Mouse (Mus musculus) midbrain, embryonic 13.5 days (tissue): Measurements from ENCODE around the gene Adprh. TPM values are rescaled to one million over a fixed set of nuclear protein-coding genes. Genes with fewer than 3 reads are reported as not detected.
A peak's percentile ranks its signal among the peaks of the same experiment; 100 is the strongest.

Experiments used
- ATAC-seq: fragments of 200-750 bp; cut with Nextera tagmentation; 2 replicates; pipeline ENCODE4 v1.8.0; 2017; ENCODE audit warnings: mild to moderate bottlenecking, moderate TSS enrichment, moderate library complexity
- H3K27ac ChIP-seq: fragments of 300-500 bp; sonication (generic); 2 replicates; pipeline ENCODE4 v1.5.1; 2015; ENCODE audit warnings: inconsistent platforms, mild to moderate bottlenecking, moderate library complexity
- H3K27me3 ChIP-seq: fragments of 300-500 bp; sonication (generic); 2 replicates; pipeline ENCODE4 v1.6.1; 2015; ENCODE audit warnings: mild to moderate bottlenecking, inconsistent platforms
- H3K36me3 ChIP-seq: fragments of 300-500 bp; sonication (generic); 2 replicates; pipeline ENCODE4 v1.6.1; 2015; ENCODE audit warnings: mild to moderate bottlenecking, inconsistent platforms
- H3K4me1 ChIP-seq: fragments of 300-500 bp; sonication (generic); replicated peaks from 2 replicates; pipeline ENCODE4 v1.6.1; 2015; ENCODE audit warnings: inconsistent platforms
- H3K4me2 ChIP-seq: fragments of 300-500 bp; sonication (generic); replicated peaks from 2 replicates; pipeline ENCODE4 v1.6.1; 2015; ENCODE audit warnings: moderate library complexity, mild to moderate bottlenecking, inconsistent platforms
- H3K4me3 ChIP-seq: fragments of 300-500 bp; sonication (generic); replicated peaks from 2 replicates; pipeline ENCODE4 v1.5.1; 2015; ENCODE audit warnings: mild to moderate bottlenecking, inconsistent platforms
- H3K9ac ChIP-seq: fragments of 300-500 bp; sonication (generic); replicated peaks from 2 replicates; pipeline ENCODE4 v1.6.1; 2015; ENCODE audit warnings: mild to moderate bottlenecking, inconsistent platforms
- H3K9me3 ChIP-seq: fragments of 300-500 bp; sonication (generic); 2 replicates; pipeline ENCODE4 v1.6.1; 2016; ENCODE audit warnings: mild to moderate bottlenecking, inconsistent platforms
- WGBS: fragments of 180-500 bp; shearing (Covaris S2); methylation state at CpG from one replicate; pipeline ENCODE4 v1.1.7; 2015; 5-methylcytosine and 5-hydroxymethylcytosine counted together
- polyA plus RNA-seq: library from polyadenylated mRNA; unstranded; fragments of >200 nt; fragmentation: Nextera tagmentation; extraction: Ambion mirVana; gene quantifications from 2 replicates; pipeline ENCODE4 v1.2.1, GENCODE M21; 2015

Adprh gene
- polyA plus RNA-seq, 1 experiment from 2014 or later: 156 TPM

- Histone ChIP-seq H3K36me3 (no peaks in the 10 kb centered on the region), H3K4me3 (no peak overlapping the region), H3K4me2 (no peak overlapping the region), H3K9me3 (no peaks in the 10 kb centered on the region), H3K9ac (no peak overlapping the region), H3K27ac (no peak overlapping the region), H3K4me1 (no peaks in the 10 kb centered on the region), H3K27me3 (no peaks in the 10 kb centered on the region)
- ATAC-seq: no peak
- WGBS: 87% methylated on average over 7 of the region's 7 CpGs
Measured at GRCm38 (mm10) chr16:38462161-38462560, 9.7 kb upstream of the Adprh start.

- H3K9me3 ChIP-seq: no peaks in the 10 kb centered on the region
- H3K36me3 ChIP-seq: no peaks in the 10 kb centered on the region
- no peak for ATAC-seq
- no peak overlapping the region for H3K27ac ChIP-seq
- H3K27me3 ChIP-seq: no peaks in the 10 kb centered on the region
- H3K4me3 ChIP-seq: no peak overlapping the region
- no peaks in the 10 kb centered on the region for H3K4me1 ChIP-seq
- H3K4me2 ChIP-seq: no peak overlapping the region
- no peak overlapping the region for H3K9ac ChIP-seq
- WGBS: 87% methylated on average over 8 of the region's 8 CpGs
Measured at GRCm38 (mm10) chr16:38461749-38462148, 9.2 kb upstream of the Adprh start.

- WGBS: 92% methylated on average over 4 of the region's 4 CpGs
- Histone ChIP-seq H3K9ac (no peak overlapping the region), H3K4me3 (no peak overlapping the region), H3K27ac (no peak overlapping the region), H3K36me3 (no peaks in the 10 kb centered on the region), H3K4me2 (no peak overlapping the region), H3K9me3 (no peaks in the 10 kb centered on the region), H3K4me1 (no peaks in the 10 kb centered on the region), H3K27me3 (no peaks in the 10 kb centered on the region)
- no peak for ATAC-seq
Measured at GRCm38 (mm10) chr16:38459990-38460389, 7.5 kb upstream of the Adprh start.

GRCm38 (mm10) chr16:38458600-38459280, 6.2 kb upstream of the Adprh start:
- Histone ChIP-seq H3K27me3 (no peaks in the 10 kb centered on the region), H3K4me2 (no peak overlapping the region), H3K4me1 (no peaks in the 10 kb centered on the region), H3K9ac (no peak overlapping the region), H3K36me3 (no peaks in the 10 kb centered on the region), H3K27ac (no peak overlapping the region), H3K9me3 (no peaks in the 10 kb centered on the region), H3K4me3 (no peak overlapping the region)
- ATAC-seq: no peak
- 73% methylated on average over 6 of the region's 6 CpGs for WGBS

GRCm38 (mm10) chr16:38456812-38457567, 4.5 kb upstream of the Adprh start:
- Histone ChIP-seq H3K9ac (no peak overlapping the region), H3K4me3 (no peak overlapping the region), H3K4me1 (peaks cover under 1% of the 10 kb centered on the region), H3K9me3 (no peaks in the 10 kb centered on the region), H3K27me3 (no peaks in the 10 kb centered on the region), H3K27ac (no peak overlapping the region), H3K36me3 (no peaks in the 10 kb centered on the region), H3K4me2 (no peak overlapping the region)
- WGBS: 70% methylated on average over 11 of the region's 11 CpGs
- ATAC-seq: no peak

- ATAC-seq: no peak
- 78% methylated on average over 17 of the region's 17 CpGs for WGBS
Measured at GRCm38 (mm10) chr16:38455511-38456418, 3.3 kb upstream of the Adprh start, which contains the start of gene Cd80. Cd80 (plus strand) TSS chr16:38455561.

GRCm38 (mm10) chr16:38454533-38455254, 2.2 kb upstream of the Adprh start:
- H3K27me3 ChIP-seq: no peaks in the 10 kb centered on the region
- no peaks in the 10 kb centered on the region for H3K9me3 ChIP-seq
- WGBS: 83% methylated on average over 11 of the region's 11 CpGs
- no peak overlapping the region for H3K4me2 ChIP-seq
- H3K4me3 ChIP-seq: no peak overlapping the region
- peaks cover 9% of the 10 kb centered on the region for H3K36me3 ChIP-seq
- no peak overlapping the region for H3K9ac ChIP-seq
- no peak for ATAC-seq
- H3K4me1 ChIP-seq: peaks cover 21% of the 10 kb centered on the region
- no peak overlapping the region for H3K27ac ChIP-seq

More at GRCm38 (mm10) chr16:38455511-38456418, 3.3 kb upstream of the Adprh start, which contains the start of gene Cd80:
- H3K27me3 ChIP-seq: no peaks in the 10 kb centered on the region
- no peak within 1 kb of the TSS for H3K9ac ChIP-seq
- no peak within 1 kb of the TSS for H3K4me2 ChIP-seq
- H3K36me3 ChIP-seq: peaks cover under 1% of the 10 kb centered on the region; the same call in 1 of the 2 replicates
- H3K9me3 ChIP-seq: no peaks in the 10 kb centered on the region
- no peak within 1 kb of the TSS for H3K27ac ChIP-seq
- H3K4me1 ChIP-seq: peaks cover 12% of the 10 kb centered on the region
- H3K4me3 ChIP-seq: no peak within 1 kb of the TSS

GRCm38 (mm10) chr16:38453952-38454351, 1.4 kb upstream of the Adprh start:
- H3K36me3 ChIP-seq: peaks cover 16% of the 10 kb centered on the region
- H3K27me3 ChIP-seq: no peaks in the 10 kb centered on the region
- no peak overlapping the region for H3K4me2 ChIP-seq
- H3K9ac ChIP-seq: no peak overlapping the region
- 93% methylated on average over 4 of the region's 4 CpGs for WGBS
- H3K27ac ChIP-seq: no peak overlapping the region
- H3K4me1 ChIP-seq: peaks cover 25% of the 10 kb centered on the region
- no peak for ATAC-seq
- no peak overlapping the region for H3K4me3 ChIP-seq
- no peaks in the 10 kb centered on the region for H3K9me3 ChIP-seq

- Histone ChIP-seq H3K27ac (peak overlapping the region; percentile 89), H3K27me3 (no peaks in the 10 kb centered on the region), H3K4me3 (peak overlapping the region; percentile 83), H3K4me1 (peaks cover 25% of the 10 kb centered on the region), H3K36me3 (peaks cover 23% of the 10 kb centered on the region), H3K9me3 (no peaks in the 10 kb centered on the region), H3K4me2 (peak overlapping the region; percentile 82), H3K9ac (peak overlapping the region; percentile 94)
- WGBS: 30% methylated on average over 3 of the region's 3 CpGs
- no peak for ATAC-seq
Measured at GRCm38 (mm10) chr16:38453203-38453553, 675 bp upstream of the Adprh start.

GRCm38 (mm10) chr16:38451421-38452205, 890 bp downstream of the Adprh start:
- H3K4me2 ChIP-seq: peak overlapping the region; percentile 82
- no peaks in the 10 kb centered on the region for H3K9me3 ChIP-seq
- no peak for ATAC-seq
- peak overlapping the region; percentile 94 for H3K9ac ChIP-seq
- peaks cover 37% of the 10 kb centered on the region for H3K36me3 ChIP-seq
- H3K4me3 ChIP-seq: peak overlapping the region; percentile 83
- H3K27me3 ChIP-seq: no peaks in the 10 kb centered on the region
- H3K27ac ChIP-seq: peak overlapping the region; percentile 89
- peaks cover 25% of the 10 kb centered on the region for H3K4me1 ChIP-seq
- WGBS: 50% methylated on average over 12 of the region's 12 CpGs

GRCm38 (mm10) chr16:38450707-38451106, 1.8 kb downstream of the Adprh start:
- 92% methylated on average over 7 of the region's 7 CpGs for WGBS
- H3K27me3 ChIP-seq: no peaks in the 10 kb centered on the region
- no peak overlapping the region for H3K4me2 ChIP-seq
- H3K9me3 ChIP-seq: no peaks in the 10 kb centered on the region
- H3K4me1 ChIP-seq: peaks cover 25% of the 10 kb centered on the region
- no peak overlapping the region for H3K27ac ChIP-seq
- 0 out of 2 replicates have a peak overlapping the region, but pooled peaks have one; percentile 10 for H3K9ac ChIP-seq
- ATAC-seq: no peak
- peaks cover 46% of the 10 kb centered on the region for H3K36me3 ChIP-seq
- no peak overlapping the region for H3K4me3 ChIP-seq
